Mouse (Mus musculus): ENCODE measurements around the gene 4933405L10Rik.

GRCm38 (mm10) chr8:105757796-105758276 is 50.4 kb downstream of the 4933405L10Rik start:
- TF ChIP-seq CTCF (IDR thresholded peaks at IDR 0.05; ENCODE audit: control insufficient read depth, insufficient read depth, insufficient read length) (no peak), MAX (IDR thresholded peaks at IDR 0.05) (no peak), CEBPB (IDR thresholded peaks at IDR 0.05; ENCODE audit: low read depth) (no peak), FOSL1 (IDR thresholded peaks at IDR 0.05; ENCODE audit: insufficient read depth, low read length, poor library complexity, severe bottlenecking) (no peak)
